Mouse (Mus musculus): ENCODE measurements at regions not wholly inside any gene's neighbourhood (a gene's known extent, or its start where the extent isn't known, plus 50 kb on each side); places are given as distances from the start of the nearest gene placed in this dataset.

DNA sequence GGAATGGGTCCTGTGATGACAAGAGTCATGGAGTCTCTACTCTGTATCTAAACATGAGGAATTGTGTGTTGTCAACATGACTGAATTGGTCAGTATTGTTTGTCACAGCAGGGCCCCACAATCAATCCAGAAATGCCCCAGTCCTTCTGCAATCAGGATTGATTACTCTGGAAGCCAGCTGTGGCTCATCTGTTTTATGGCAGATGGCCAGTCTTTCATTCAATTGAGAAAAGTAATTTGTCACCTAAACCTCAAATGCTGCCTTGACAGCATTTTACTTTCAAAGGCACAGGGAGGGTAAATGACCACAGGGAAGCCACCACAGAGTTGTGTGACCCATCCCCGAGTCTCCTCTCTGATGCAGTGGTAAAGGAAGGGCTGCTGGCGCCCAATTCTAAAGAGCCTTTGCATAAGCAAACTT, 471.8 kb upstream of the Adgrl2 start:
- H3K36me3 ChIP-seq (replicated peaks) = no peaks in the 10 kb centered on the region
- TF ChIP-seq POLR2AphosphoS5 (IDR thresholded peaks at IDR 0.05; ENCODE audit: insufficient replicate concordance, low read depth, low read length) = no peak
- no peak overlapping the region for H3K4me3 ChIP-seq (ENCODE audit: low read depth, low read length)
- peaks cover 12% of the 10 kb centered on the region for H3K9me3 ChIP-seq (replicated peaks)
- H3K4me1 ChIP-seq (ENCODE audit: insufficient read depth, low read depth, low read length) = no peaks in the 10 kb centered on the region
- H3K27me3 ChIP-seq (ENCODE audit: insufficient read depth, low read length) = no peaks in the 10 kb centered on the region
- ATAC-seq (ENCODE audit: extremely low read depth, insufficient number of reproducible peaks, low FRiP score, poor library complexity, severe bottlenecking) (no peak), DNase-seq (ENCODE audit: low spot score) (no peak)

DNA sequence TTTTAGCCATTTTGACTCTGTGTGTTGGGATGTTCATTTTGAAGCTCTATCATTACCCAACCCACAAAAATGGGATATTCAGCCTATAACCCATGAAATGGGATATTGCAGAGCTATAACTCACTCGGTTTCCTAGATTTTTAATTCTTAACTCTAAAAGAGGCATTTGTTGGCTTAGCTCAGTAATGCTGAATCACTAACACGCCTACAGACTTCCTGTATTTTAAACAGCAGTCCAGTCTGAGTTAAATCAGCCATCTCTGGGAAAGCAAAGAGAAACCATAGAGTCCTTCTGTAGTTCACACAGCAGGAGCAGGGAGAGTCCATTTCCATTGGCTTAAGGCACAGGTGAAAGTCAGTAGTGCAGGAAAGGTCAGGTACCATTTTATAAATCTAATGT, 471.3 kb upstream of the Adgrl2 start:
- Histone ChIP-seq H3K36me3 (replicated peaks) (no peaks in the 10 kb centered on the region), H3K9me3 (replicated peaks) (peaks cover 12% of the 10 kb centered on the region), H3K27me3 (ENCODE audit: insufficient read depth, low read length) (no peaks in the 10 kb centered on the region), H3K4me1 (ENCODE audit: insufficient read depth, low read depth, low read length) (no peaks in the 10 kb centered on the region), H3K4me3 (ENCODE audit: low read depth, low read length) (no peak overlapping the region)
- DNase-seq (ENCODE audit: low spot score) = no peak
- no peak for ATAC-seq (ENCODE audit: extremely low read depth, insufficient number of reproducible peaks, low FRiP score, poor library complexity, severe bottlenecking)
- TF ChIP-seq GATA1 (IDR thresholded peaks at IDR 0.05; ENCODE audit: borderline replicate concordance, low read length) (no peak), GATA2 (IDR thresholded peaks at IDR 0.05; ENCODE audit: borderline replicate concordance, low read depth, low read length) (no peak), CTCF (IDR thresholded peaks at IDR 0.05; ENCODE audit: low read depth, low read length) (no peak), POLR2AphosphoS5 (IDR thresholded peaks at IDR 0.05; ENCODE audit: insufficient replicate concordance, low read depth, low read length) (no peak), TAL1 (conservative IDR thresholded peaks at IDR 0.05; ENCODE audit: low read depth, low read length) (no peak)

DNA sequence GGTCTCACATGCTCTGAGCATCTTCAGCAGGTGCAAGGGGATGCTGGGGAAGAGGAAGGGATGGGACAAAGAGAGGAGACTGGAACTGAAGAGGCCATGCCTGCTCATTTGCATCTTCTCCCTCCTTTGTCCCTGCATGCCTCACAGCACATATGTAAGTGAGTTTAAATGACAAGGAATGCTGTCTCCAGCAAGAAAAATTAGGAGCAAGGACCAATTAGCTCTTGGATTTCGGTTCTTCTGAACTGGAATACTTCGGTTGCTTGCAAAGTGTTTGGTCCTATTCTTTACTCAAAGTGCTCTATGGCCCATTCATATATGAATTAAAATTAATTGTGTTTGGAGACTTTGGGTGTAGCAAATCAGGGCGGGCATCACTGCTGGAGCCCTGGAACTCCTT, 459.0 kb upstream of the Adgrl2 start:
- DNase-seq (ENCODE audit: low spot score) = no peak

DNA sequence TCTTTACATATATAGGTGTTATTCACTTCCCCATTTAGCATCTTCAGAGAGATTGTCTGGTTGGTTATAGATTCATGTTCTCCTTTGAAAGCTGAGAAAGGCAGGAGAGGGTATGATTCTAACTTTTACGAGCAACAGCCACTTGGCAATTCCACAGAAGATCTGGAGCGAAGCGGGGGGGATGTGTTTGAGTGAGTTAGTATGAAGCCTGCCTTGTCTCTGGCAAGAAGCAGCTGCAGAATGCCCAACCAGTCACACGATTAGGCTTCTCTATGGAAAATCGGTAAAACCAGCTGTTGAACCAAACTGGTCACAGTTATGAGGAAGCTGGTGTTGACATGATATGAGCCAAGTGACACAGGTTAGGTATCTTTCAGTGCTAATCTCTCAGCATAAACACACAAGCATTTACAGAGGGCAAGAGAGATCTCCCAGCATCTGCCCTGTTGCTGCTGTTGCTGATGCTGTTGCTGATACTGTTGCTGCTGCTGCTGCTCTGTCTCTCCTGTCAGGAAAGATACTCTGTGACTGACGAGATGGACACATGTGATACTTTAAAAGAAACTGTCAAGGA, 455.7 kb upstream of the Adgrl2 start:
- ATAC-seq (ENCODE audit: extremely low read depth, insufficient number of reproducible peaks, low FRiP score, poor library complexity, severe bottlenecking) (no peak), DNase-seq (ENCODE audit: low spot score) (no peak)
- no peaks in the 10 kb centered on the region for H3K4me1 ChIP-seq (ENCODE audit: insufficient read depth, low read depth, low read length)
- no peak overlapping the region for H3K4me3 ChIP-seq (ENCODE audit: low read depth, low read length)
- H3K9me3 ChIP-seq (replicated peaks) = peaks cover 6% of the 10 kb centered on the region; the same call in 1 of the 2 replicates
- no peak for TF ChIP-seq GATA2 (IDR thresholded peaks at IDR 0.05; ENCODE audit: borderline replicate concordance, low read depth, low read length)
- TF ChIP-seq TAL1 (conservative IDR thresholded peaks at IDR 0.05; ENCODE audit: low read depth, low read length) = no peak
- no peak for TF ChIP-seq CTCF (IDR thresholded peaks at IDR 0.05; ENCODE audit: low read depth, low read length)
- TF ChIP-seq POLR2AphosphoS5 (IDR thresholded peaks at IDR 0.05; ENCODE audit: insufficient replicate concordance, low read depth, low read length) = no peak
- TF ChIP-seq GATA1 (IDR thresholded peaks at IDR 0.05; ENCODE audit: borderline replicate concordance, low read length) = no peak
- no peaks in the 10 kb centered on the region for H3K27me3 ChIP-seq (ENCODE audit: insufficient read depth, low read length)
- no peaks in the 10 kb centered on the region for H3K36me3 ChIP-seq (replicated peaks)

More for the DNA sequence above, 459.0 kb upstream of the Adgrl2 start:
- no peak for ATAC-seq (ENCODE audit: extremely low read depth, insufficient number of reproducible peaks, low FRiP score, poor library complexity, severe bottlenecking)
- H3K4me1 ChIP-seq (ENCODE audit: insufficient read depth, low read depth, low read length) = no peaks in the 10 kb centered on the region
- no peaks in the 10 kb centered on the region for H3K36me3 ChIP-seq (replicated peaks)
- no peak overlapping the region for H3K4me3 ChIP-seq (ENCODE audit: low read depth, low read length)
- no peaks in the 10 kb centered on the region for H3K27me3 ChIP-seq (ENCODE audit: insufficient read depth, low read length)
- peaks cover 7% of the 10 kb centered on the region for H3K9me3 ChIP-seq (replicated peaks)
- TF ChIP-seq TAL1 (conservative IDR thresholded peaks at IDR 0.05; ENCODE audit: low read depth, low read length) (no peak), CTCF (IDR thresholded peaks at IDR 0.05; ENCODE audit: low read depth, low read length) (no peak), GATA2 (IDR thresholded peaks at IDR 0.05; ENCODE audit: borderline replicate concordance, low read depth, low read length) (no peak), POLR2AphosphoS5 (IDR thresholded peaks at IDR 0.05; ENCODE audit: insufficient replicate concordance, low read depth, low read length) (no peak), GATA1 (IDR thresholded peaks at IDR 0.05; ENCODE audit: borderline replicate concordance, low read length) (no peak)

DNA sequence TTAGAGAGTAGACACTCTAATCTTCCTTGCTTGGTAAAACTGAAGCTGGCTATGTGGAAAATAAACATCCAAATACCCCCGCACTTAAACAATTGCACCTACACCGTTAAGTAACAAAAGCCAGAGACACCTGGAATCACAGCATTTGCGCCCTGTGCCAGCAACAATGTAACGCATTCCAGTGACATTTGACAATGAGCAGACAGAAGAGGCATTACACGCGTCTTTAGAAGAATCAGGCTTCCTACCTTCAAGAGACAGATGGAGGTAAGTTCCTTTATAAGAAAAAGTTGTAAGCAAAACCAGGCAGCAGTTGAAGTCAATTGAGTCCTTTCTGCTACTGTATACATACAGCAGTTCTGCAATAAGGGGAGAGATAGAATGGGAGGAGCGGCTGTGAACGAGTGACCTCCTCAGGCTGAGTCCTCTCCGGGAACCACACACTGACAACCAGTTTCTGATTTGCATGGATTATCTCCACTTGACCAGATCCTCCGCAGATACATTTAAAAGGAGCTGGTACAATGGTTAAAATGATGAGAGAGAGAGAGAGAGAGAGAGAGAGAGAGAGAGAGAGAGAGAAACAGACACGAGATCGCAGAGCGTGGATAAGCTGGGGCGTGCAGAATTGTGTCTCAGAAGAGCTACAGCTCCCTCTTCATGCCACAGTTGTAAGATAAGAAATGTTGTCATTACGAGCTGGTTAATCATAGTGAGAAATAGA, 454.7 kb upstream of the Adgrl2 start:
- DNase-seq (ENCODE audit: low spot score) (no peak), ATAC-seq (ENCODE audit: extremely low read depth, insufficient number of reproducible peaks, low FRiP score, poor library complexity, severe bottlenecking) (no peak)
- no peak overlapping the region for H3K4me3 ChIP-seq (ENCODE audit: low read depth, low read length)
- H3K36me3 ChIP-seq (replicated peaks) = no peaks in the 10 kb centered on the region
- no peak for TF ChIP-seq POLR2AphosphoS5 (IDR thresholded peaks at IDR 0.05; ENCODE audit: insufficient replicate concordance, low read depth, low read length)
- TF ChIP-seq GATA2 (IDR thresholded peaks at IDR 0.05; ENCODE audit: borderline replicate concordance, low read depth, low read length) = no peak
- no peak for TF ChIP-seq GATA1 (IDR thresholded peaks at IDR 0.05; ENCODE audit: borderline replicate concordance, low read length)
- no peak for TF ChIP-seq TAL1 (conservative IDR thresholded peaks at IDR 0.05; ENCODE audit: low read depth, low read length)
- TF ChIP-seq CTCF (IDR thresholded peaks at IDR 0.05; ENCODE audit: low read depth, low read length) = no peak
- no peaks in the 10 kb centered on the region for H3K4me1 ChIP-seq (ENCODE audit: insufficient read depth, low read depth, low read length)
- no peaks in the 10 kb centered on the region for H3K27me3 ChIP-seq (ENCODE audit: insufficient read depth, low read length)
- peaks cover 6% of the 10 kb centered on the region; the same call in 1 of the 2 replicates for H3K9me3 ChIP-seq (replicated peaks)

DNA sequence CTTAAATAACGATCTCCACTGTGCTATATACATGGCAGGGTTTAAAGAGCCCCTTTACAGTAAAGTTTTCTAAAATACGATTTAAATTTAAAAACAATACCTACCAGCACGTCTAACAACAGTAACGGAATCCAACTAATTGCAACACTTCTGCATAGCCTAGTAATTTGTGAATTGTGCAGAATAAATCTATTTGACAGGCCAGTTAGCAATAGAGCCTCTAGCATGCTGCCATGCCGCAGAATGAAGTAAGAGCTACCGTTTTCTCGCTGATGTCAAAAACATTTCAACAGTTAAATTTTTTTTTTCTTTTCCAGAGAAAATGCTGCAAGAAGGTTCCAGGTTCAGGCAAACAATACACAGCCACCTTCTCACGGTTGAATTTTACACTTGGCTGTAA, 454.0 kb upstream of the Adgrl2 start:
- no peak for TF ChIP-seq GATA2 (IDR thresholded peaks at IDR 0.05; ENCODE audit: borderline replicate concordance, low read depth, low read length)
- TF ChIP-seq TAL1 (conservative IDR thresholded peaks at IDR 0.05; ENCODE audit: low read depth, low read length) = no peak
- TF ChIP-seq POLR2AphosphoS5 (IDR thresholded peaks at IDR 0.05; ENCODE audit: insufficient replicate concordance, low read depth, low read length) = no peak
- TF ChIP-seq GATA1 (IDR thresholded peaks at IDR 0.05; ENCODE audit: borderline replicate concordance, low read length) = no peak
- no peak for TF ChIP-seq CTCF (IDR thresholded peaks at IDR 0.05; ENCODE audit: low read depth, low read length)
- Histone ChIP-seq H3K36me3 (replicated peaks) (no peaks in the 10 kb centered on the region), H3K4me1 (ENCODE audit: insufficient read depth, low read depth, low read length) (no peaks in the 10 kb centered on the region), H3K9me3 (replicated peaks) (peaks cover 6% of the 10 kb centered on the region), H3K27me3 (ENCODE audit: insufficient read depth, low read length) (no peaks in the 10 kb centered on the region), H3K4me3 (ENCODE audit: low read depth, low read length) (no peak overlapping the region)
- ATAC-seq (ENCODE audit: extremely low read depth, insufficient number of reproducible peaks, low FRiP score, poor library complexity, severe bottlenecking) = no peak
- no peak for DNase-seq (ENCODE audit: low spot score)
